Mouse (Mus musculus): Measurements from ENCODE around the gene Sgms2. TPM values are rescaled to one million over a fixed set of nuclear protein-coding genes. Genes with fewer than 3 reads are reported as not detected.
"Not testable (repeated sequence)": the region's sequence is repeated elsewhere in the genome, so short reads cannot be mapped to it uniquely, and the experiment has no call there.

Sgms2 gene
- total and polyA plus RNA-seq, 3 experiments, result 0.92 to 2.5 (median 1.4) TPM

DNA sequence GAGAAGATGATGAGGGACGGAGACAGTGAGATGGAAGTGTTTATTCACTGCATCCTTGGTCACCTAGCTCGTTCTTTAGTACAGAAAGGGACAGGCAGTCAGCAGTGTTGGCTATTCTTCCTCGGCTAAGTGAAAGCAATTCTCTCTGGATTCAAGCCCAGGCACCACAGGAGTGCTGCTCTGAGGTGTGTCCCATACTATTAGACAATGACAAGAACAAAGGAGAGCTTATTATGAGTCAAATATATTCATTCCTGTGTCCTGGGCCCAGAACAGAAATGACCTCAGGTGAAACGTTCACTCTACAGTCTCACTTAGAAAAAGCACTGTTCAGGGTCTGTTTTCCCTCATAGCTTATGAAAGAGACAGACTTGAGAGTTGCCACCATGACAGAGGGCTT lies 151.9 kb downstream of the Sgms2 start:
- Histone ChIP-seq H3K36me3 (ENCODE audit: control insufficient read depth, insufficient read depth, low read length) (no peaks in the 10 kb centered on the region), H3K4me1 (ENCODE audit: control insufficient read depth, insufficient read depth, low read length) (no peaks in the 10 kb centered on the region; the same call in 1 of the 2 replicates), H3K4me3 (no peak overlapping the region), H3K79me2 (replicated peaks; ENCODE audit: control insufficient read depth, insufficient read depth, low read length) (no peaks in the 10 kb centered on the region), H3K9ac (ENCODE audit: low read depth, low read length) (no peak overlapping the region), H3K27ac (no peak overlapping the region), H3K27me3 (ENCODE audit: control insufficient read depth, insufficient read depth, low read length) (no peaks in the 10 kb centered on the region; the same call in 1 of the 2 replicates)
- intact Hi-C loops (cut with DNase I), result no loop called here
- no peak for TF ChIP-seq EP300 (IDR thresholded peaks at IDR 0.05; ENCODE audit: insufficient read depth, low read depth, low read length)
- no peak for TF ChIP-seq POLR2A (IDR thresholded peaks at IDR 0.05; ENCODE audit: insufficient read depth, low read depth, low read length)
- TF ChIP-seq CTCF (IDR thresholded peaks at IDR 0.05), result no peak
- 67% methylated on average over 4 of the region's 4 CpGs for WGBS
- DNase-seq, result no peak

GRCm38 (mm10) chr3:131337749-131338148 lies 153.5 kb downstream of the Sgms2 start:
- intact Hi-C loops (cut with DNase I), result not testable (repeated sequence)

DNA sequence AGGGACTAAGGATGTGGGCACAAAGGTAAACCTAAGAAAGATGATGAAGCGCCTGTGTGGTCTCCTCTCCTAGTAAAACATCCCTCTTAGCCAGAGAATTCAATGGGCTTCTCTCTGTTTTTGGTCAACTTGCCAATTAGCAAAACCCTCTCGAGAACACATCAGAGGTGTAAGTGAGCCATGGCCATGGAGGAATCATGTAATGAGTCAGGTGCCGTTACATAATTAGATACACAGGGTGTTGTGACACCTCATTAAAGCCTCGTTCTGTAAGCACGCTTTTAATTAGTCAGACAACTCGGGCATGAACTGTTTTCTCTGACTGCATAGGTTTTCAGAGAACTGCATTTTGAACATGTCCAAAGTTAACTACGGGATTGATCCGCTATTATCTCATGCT lies 154.6 kb downstream of the Sgms2 start:
- Histone ChIP-seq H3K27me3 (ENCODE audit: control insufficient read depth, insufficient read depth, low read length) (no peaks in the 10 kb centered on the region), H3K79me2 (replicated peaks; ENCODE audit: control insufficient read depth, insufficient read depth, low read length) (no peaks in the 10 kb centered on the region), H3K4me3 (no peak overlapping the region), H3K4me1 (ENCODE audit: control insufficient read depth, insufficient read depth, low read length) (no peaks in the 10 kb centered on the region; the same call in 1 of the 2 replicates), H3K27ac (no peak overlapping the region), H3K9ac (ENCODE audit: low read depth, low read length) (no peak overlapping the region), H3K36me3 (ENCODE audit: control insufficient read depth, insufficient read depth, low read length) (no peaks in the 10 kb centered on the region)
- no peak for TF ChIP-seq CTCF (IDR thresholded peaks at IDR 0.05)
- no peak for TF ChIP-seq EP300 (IDR thresholded peaks at IDR 0.05; ENCODE audit: insufficient read depth, low read depth, low read length)
- TF ChIP-seq POLR2A (IDR thresholded peaks at IDR 0.05; ENCODE audit: insufficient read depth, low read depth, low read length), result no peak
- no peak for DNase-seq
- intact Hi-C loops (cut with DNase I), result no loop called here
- WGBS, result 92% methylated on average over 8 of the region's 8 CpGs

More at GRCm38 (mm10) chr3:131337749-131338148, 153.5 kb downstream of the Sgms2 start:
- not testable (repeated sequence) for H3K4me3 ChIP-seq; H3K27ac ChIP-seq; H3K4me1 ChIP-seq (ENCODE audit: control insufficient read depth, insufficient read depth, low read length); H3K27me3 ChIP-seq (ENCODE audit: control insufficient read depth, insufficient read depth, low read length); H3K79me2 ChIP-seq (replicated peaks; ENCODE audit: control insufficient read depth, insufficient read depth, low read length); DNase-seq; H3K36me3 ChIP-seq (ENCODE audit: control insufficient read depth, insufficient read depth, low read length); H3K9ac ChIP-seq (ENCODE audit: low read depth, low read length)
- WGBS, result 88% methylated on average over 7 of the region's 7 CpGs

DNA sequence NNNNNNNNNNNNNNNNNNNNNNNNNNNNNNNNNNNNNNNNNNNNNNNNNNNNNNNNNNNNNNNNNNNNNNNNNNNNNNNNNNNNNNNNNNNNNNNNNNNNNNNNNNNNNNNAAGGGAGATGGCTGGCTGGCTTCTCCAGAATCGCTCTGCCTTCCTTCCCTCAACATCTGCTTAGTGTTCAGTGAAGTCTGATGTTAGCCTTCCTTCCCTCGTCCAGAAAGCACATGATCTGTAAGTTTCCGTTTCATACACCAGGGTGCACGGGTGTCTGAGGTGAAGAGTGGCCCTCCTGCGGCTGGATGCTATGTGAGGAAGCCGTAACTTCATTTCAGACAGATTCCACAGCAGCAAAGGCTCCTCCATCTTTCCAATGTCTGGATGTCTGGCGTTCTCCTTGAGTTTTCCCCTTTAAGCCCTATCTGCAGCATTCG lies 156.1 kb downstream of the Sgms2 start:
- H3K4me3 ChIP-seq, result no peak overlapping the region; the same call in 1 of the 2 replicates
- H3K27me3 ChIP-seq (ENCODE audit: control insufficient read depth, insufficient read depth, low read length), result no peaks in the 10 kb centered on the region
- H3K79me2 ChIP-seq (replicated peaks; ENCODE audit: control insufficient read depth, insufficient read depth, low read length), result no peaks in the 10 kb centered on the region
- H3K4me1 ChIP-seq (ENCODE audit: control insufficient read depth, insufficient read depth, low read length), result no peaks in the 10 kb centered on the region; the same call in 1 of the 2 replicates
- DNase-seq, result no peak
- TF ChIP-seq EP300 (IDR thresholded peaks at IDR 0.05; ENCODE audit: insufficient read depth, low read depth, low read length) (no peak), POLR2A (IDR thresholded peaks at IDR 0.05; ENCODE audit: insufficient read depth, low read depth, low read length) (no peak), CTCF (IDR thresholded peaks at IDR 0.05) (no peak)
- intact Hi-C loops (cut with DNase I), result no loop called here
- H3K27ac ChIP-seq, result no peak overlapping the region
- no peak overlapping the region for H3K9ac ChIP-seq (ENCODE audit: low read depth, low read length)
- H3K36me3 ChIP-seq (ENCODE audit: control insufficient read depth, insufficient read depth, low read length), result no peaks in the 10 kb centered on the region
- WGBS, result 45% methylated on average over 8 of the region's 8 CpGs

DNA sequence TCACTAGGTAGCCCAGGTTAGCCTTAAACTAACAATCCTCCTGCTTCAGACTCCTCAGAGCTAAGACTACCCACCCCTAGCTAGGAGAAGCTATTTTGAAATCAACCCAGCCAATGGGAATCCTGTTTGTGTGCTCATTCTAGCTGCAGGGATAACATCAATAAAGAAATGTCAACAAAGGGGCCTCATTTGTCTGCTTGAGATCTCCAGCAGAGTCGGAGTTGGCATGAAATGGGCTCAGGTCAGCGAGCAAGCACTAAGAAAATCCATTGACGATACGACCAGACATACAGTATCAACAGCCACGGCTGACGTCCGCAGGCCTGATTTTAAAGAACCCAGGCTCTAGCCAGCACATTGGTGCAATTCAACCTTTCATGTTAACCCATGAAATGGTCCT lies 164.0 kb downstream of the Sgms2 start:
- Histone ChIP-seq H3K4me3 (no peak overlapping the region), H3K9ac (ENCODE audit: low read depth, low read length) (no peak overlapping the region), H3K79me2 (replicated peaks; ENCODE audit: control insufficient read depth, insufficient read depth, low read length) (no peaks in the 10 kb centered on the region), H3K27ac (no peak overlapping the region), H3K36me3 (ENCODE audit: control insufficient read depth, insufficient read depth, low read length) (no peaks in the 10 kb centered on the region), H3K4me1 (ENCODE audit: control insufficient read depth, insufficient read depth, low read length) (no peaks in the 10 kb centered on the region), H3K27me3 (ENCODE audit: control insufficient read depth, insufficient read depth, low read length) (no peaks in the 10 kb centered on the region)
- TF ChIP-seq EP300 (IDR thresholded peaks at IDR 0.05; ENCODE audit: insufficient read depth, low read depth, low read length) (no peak), CTCF (IDR thresholded peaks at IDR 0.05) (no peak), POLR2A (IDR thresholded peaks at IDR 0.05; ENCODE audit: insufficient read depth, low read depth, low read length) (no peak)
- 81% methylated on average over 7 of the region's 7 CpGs for WGBS
- DNase-seq, result no peak
- intact Hi-C loops (cut with DNase I), result no loop called here

- intact Hi-C loops (cut with DNase I), result no loop called here
- H3K4me3 ChIP-seq, result no peak overlapping the region
- 81% methylated on average over 4 of the region's 4 CpGs for WGBS
- no peaks in the 10 kb centered on the region for H3K27me3 ChIP-seq (ENCODE audit: control insufficient read depth, insufficient read depth, low read length)
- H3K79me2 ChIP-seq (replicated peaks; ENCODE audit: control insufficient read depth, insufficient read depth, low read length), result no peaks in the 10 kb centered on the region
- H3K9ac ChIP-seq (ENCODE audit: low read depth, low read length), result no peak overlapping the region
- no peaks in the 10 kb centered on the region for H3K36me3 ChIP-seq (ENCODE audit: control insufficient read depth, insufficient read depth, low read length)
- TF ChIP-seq EP300 (IDR thresholded peaks at IDR 0.05; ENCODE audit: insufficient read depth, low read depth, low read length) (no peak), CTCF (IDR thresholded peaks at IDR 0.05) (no peak)
- no peak overlapping the region for H3K27ac ChIP-seq
- no peak for DNase-seq
- no peaks in the 10 kb centered on the region for H3K4me1 ChIP-seq (ENCODE audit: control insufficient read depth, insufficient read depth, low read length)
These were observed 164.6 kb downstream of the Sgms2 start for GRCm38 (mm10) chr3:131326637-131327036.

All from heart, adult 2 months (tissue).